ENCODE assay signal across 8 mouse cellular contexts in the genomic region with DNA sequence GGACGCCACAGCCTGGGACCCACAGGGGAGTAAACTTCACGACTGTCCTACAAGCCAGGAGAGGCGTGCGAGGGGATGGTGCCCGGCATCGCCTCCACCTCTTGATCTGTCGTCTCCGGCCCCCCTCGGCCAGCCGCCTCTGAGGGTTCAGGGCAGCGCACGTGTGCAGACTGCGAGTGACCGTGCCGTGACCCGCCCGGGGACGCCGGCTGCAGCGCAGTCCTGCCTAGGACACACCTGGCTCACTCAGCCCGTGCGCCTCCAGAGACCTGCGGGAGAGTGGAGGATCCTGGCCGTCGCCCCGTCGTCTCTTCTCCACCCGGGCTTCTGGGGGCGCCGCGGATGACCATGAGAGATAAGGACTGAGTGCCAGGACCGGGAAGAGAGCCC. TPM values are rescaled to one million over a fixed set of nuclear protein-coding genes. Genes with fewer than 3 reads are reported as not detected.
DNase-seq lines count a peak whose midpoint lies in the region; ATAC-seq and TF ChIP-seq lines count a peak whose summit lies in the region.

No protein-coding gene starts in this region.

- peaks cover 37% of the 10 kb centered on the region for H3K27me3 ChIP-seq in embryonic facial prominence, embryonic 11.5 days (ENCODE audit: control insufficient read depth, insufficient read depth, low read length)
- H3K27me3 ChIP-seq in hindbrain, embryonic 12.5 days = peaks cover 67% of the 10 kb centered on the region
- peaks cover 29% of the 10 kb centered on the region for H3K27me3 ChIP-seq in lung, postnatal 0 days (replicated peaks; ENCODE audit: insufficient read depth, low read length)

- peak overlapping the region; percentile 25; the same call in 1 of the 2 replicates for H3K9ac ChIP-seq in embryonic facial prominence, embryonic 11.5 days (replicated peaks; ENCODE audit: low read length)
- H3K9ac ChIP-seq in hindbrain, embryonic 12.5 days = peak overlapping the region; percentile 56
- H3K9ac ChIP-seq in lung, postnatal 0 days (replicated peaks; ENCODE audit: low read depth) = peak overlapping the region; percentile 16; the same call in 1 of the 2 replicates

- no peaks in the 10 kb centered on the region for H3K9me3 ChIP-seq in embryonic facial prominence, embryonic 11.5 days (replicated peaks; ENCODE audit: control insufficient read depth, low read length)
- no peaks in the 10 kb centered on the region for H3K9me3 ChIP-seq in hindbrain, embryonic 12.5 days (replicated peaks)
- no peaks in the 10 kb centered on the region for H3K9me3 ChIP-seq in lung, postnatal 0 days (ENCODE audit: low read length)

- H3K4me3 ChIP-seq in embryonic facial prominence, embryonic 11.5 days (ENCODE audit: low read depth, low read length) = peak overlapping the region; percentile 40
- peak overlapping the region; percentile 46 for H3K4me3 ChIP-seq in hindbrain, embryonic 12.5 days
- peak overlapping the region; percentile 49 for H3K4me3 ChIP-seq in lung, postnatal 0 days (ENCODE audit: low read depth, low read length)

- peak overlapping the region; percentile 78 for H3K4me2 ChIP-seq in embryonic facial prominence, embryonic 11.5 days (ENCODE audit: low read depth, low read length)
- H3K4me2 ChIP-seq in hindbrain, embryonic 12.5 days (replicated peaks) = peak overlapping the region; percentile 70
- peak overlapping the region; percentile 70 for H3K4me2 ChIP-seq in lung, postnatal 0 days (replicated peaks; ENCODE audit: low read depth, low read length)

- 2% methylated on average over 31 of the region's 32 CpGs for WGBS in embryonic facial prominence, embryonic 11.5 days
- 1% methylated on average over 32 of the region's 32 CpGs for WGBS in hindbrain, embryonic 12.5 days
- whole genome bisulfite sequencing in lung, postnatal 0 days = under 1% methylated on average over 23 of the region's 32 CpGs

- no peak for ATAC-seq in embryonic facial prominence, embryonic 11.5 days (replicated peaks; ENCODE audit: insufficient number of reproducible peaks, low FRiP score, low TSS enrichment, low read depth)
- peak; percentile 33 for ATAC-seq in hindbrain, embryonic 12.5 days (ENCODE audit: low FRiP score)
- ATAC-seq in lung, postnatal 0 days = peak; percentile 21

- TF ChIP-seq EP300 in lung, postnatal 0 days (IDR thresholded peaks at IDR 0.05) = no peak

- H3K27ac ChIP-seq in embryonic facial prominence, embryonic 11.5 days (replicated peaks; ENCODE audit: low read depth, low read length) = no peak overlapping the region
- no peak overlapping the region for H3K27ac ChIP-seq in hindbrain, embryonic 12.5 days
- H3K27ac ChIP-seq in lung, postnatal 0 days (ENCODE audit: low read length) = no peak overlapping the region

- H3K36me3 ChIP-seq in embryonic facial prominence, embryonic 11.5 days (replicated peaks; ENCODE audit: control insufficient read depth, insufficient read depth, low read depth, low read length) = no peaks in the 10 kb centered on the region
- no peaks in the 10 kb centered on the region for H3K36me3 ChIP-seq in hindbrain, embryonic 12.5 days
- no peaks in the 10 kb centered on the region for H3K36me3 ChIP-seq in lung, postnatal 0 days (ENCODE audit: insufficient read depth, low read length)

- peaks cover 14% of the 10 kb centered on the region for H3K4me1 ChIP-seq in embryonic facial prominence, embryonic 11.5 days (ENCODE audit: control insufficient read depth, insufficient read depth, low read length)
- H3K4me1 ChIP-seq in hindbrain, embryonic 12.5 days = peaks cover 26% of the 10 kb centered on the region
- H3K4me1 ChIP-seq in lung, postnatal 0 days (ENCODE audit: insufficient read depth, low read depth, low read length) = peaks cover 7% of the 10 kb centered on the region; the same call in 1 of the 2 replicates

- 0 out of 2 replicates have a peak, but pooled peaks have one; percentile 7 for TF ChIP-seq CTCF in lung, postnatal 0 days (IDR thresholded peaks at IDR 0.05)

- peak; percentile 42 for DNase-seq in kidney, adult 18-20 months
- DNase-seq in kidney, adult 9 months = no peak
- no peak for DNase-seq in embryonic facial prominence, embryonic 11.5 days (ENCODE audit: low spot score)
- DNase-seq in lung, postnatal 0 days (ENCODE audit: low spot score) = no peak
- no peak for DNase-seq in urinary bladder, postnatal 10 days (ENCODE audit: low spot score)
- DNase-seq in spleen, adult 18-20 months = no peak
- DNase-seq in thymus, postnatal 4 days = no peak

RNA-seq across cellular contexts. Expression of a gene that starts 0.5 kb away (rescaled TPM):
- polyA plus RNA-seq in embryonic facial prominence, embryonic 11.5 days (2014; fragmentation: Nextera tagmentation; extraction: Ambion mirVana) = 0.63 and 0.89 TPM in 2 replicates
- 4.6 and 5.0 TPM in 2 replicates for polyA plus RNA-seq in hindbrain, embryonic 12.5 days (2016; fragmentation: Nextera tagmentation; extraction: Ambion mirVana)
- 3.0 and 3.8 TPM in 2 replicates for polyA plus RNA-seq in lung, postnatal 0 days (2015; fragmentation: Nextera tagmentation; extraction: Ambion mirVana)
